Mouse (Mus musculus) right cerebral cortex, postnatal 10 days (tissue): ENCODE results near the gene Zbtb48.

Experiments
- DNase-seq, 2 experiments: peaks; one replicate each; pipeline ENCODE4 v3.0.0; 2021; ENCODE audit warnings: low spot score in 2 of 2

The Zbtb48 gene

GRCm38 (mm10) chr4:152001335-152001734 lies 26.1 kb downstream of the Zbtb48 start:
- DNase-seq: no peak

DNA sequence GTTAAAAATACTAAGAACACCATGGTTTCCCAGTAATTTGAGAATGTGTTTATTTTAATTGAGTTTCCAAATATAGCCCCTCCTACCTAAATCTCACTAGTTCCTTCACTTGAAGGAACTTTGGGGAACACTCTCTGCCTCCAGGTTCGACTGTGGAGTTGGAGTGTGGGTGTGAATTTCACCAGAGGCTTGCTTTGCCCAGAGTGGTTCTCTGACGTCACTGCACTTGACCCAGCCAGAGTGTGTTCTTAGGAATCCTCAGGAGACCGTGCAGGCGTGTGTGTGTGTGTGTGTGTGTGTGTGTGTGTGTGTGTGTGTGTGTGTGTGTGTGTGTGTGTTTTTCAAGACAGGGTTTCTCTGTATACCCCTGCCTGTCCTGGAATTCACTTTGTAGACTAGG lies 26.6 kb downstream of the Zbtb48 start:
- no peak for DNase-seq

- DNase-seq: no peak
Measured at GRCm38 (mm10) chr4:151999481-151999880, 28.0 kb downstream of the Zbtb48 start.

- DNase-seq: no peak
Measured at GRCm38 (mm10) chr4:151997701-151998100, 29.8 kb downstream of the Zbtb48 start.

GRCm38 (mm10) chr4:151996951-151997222 lies 30.6 kb downstream of the Zbtb48 start:
- no peak for DNase-seq

- peak; percentile 100 for DNase-seq
Measured at GRCm38 (mm10) chr4:151996173-151996950, 31.1 kb downstream of the Zbtb48 start, which contains the start of gene Phf13. Gene Phf13 (minus strand): TSS chr4:151996258.

DNA sequence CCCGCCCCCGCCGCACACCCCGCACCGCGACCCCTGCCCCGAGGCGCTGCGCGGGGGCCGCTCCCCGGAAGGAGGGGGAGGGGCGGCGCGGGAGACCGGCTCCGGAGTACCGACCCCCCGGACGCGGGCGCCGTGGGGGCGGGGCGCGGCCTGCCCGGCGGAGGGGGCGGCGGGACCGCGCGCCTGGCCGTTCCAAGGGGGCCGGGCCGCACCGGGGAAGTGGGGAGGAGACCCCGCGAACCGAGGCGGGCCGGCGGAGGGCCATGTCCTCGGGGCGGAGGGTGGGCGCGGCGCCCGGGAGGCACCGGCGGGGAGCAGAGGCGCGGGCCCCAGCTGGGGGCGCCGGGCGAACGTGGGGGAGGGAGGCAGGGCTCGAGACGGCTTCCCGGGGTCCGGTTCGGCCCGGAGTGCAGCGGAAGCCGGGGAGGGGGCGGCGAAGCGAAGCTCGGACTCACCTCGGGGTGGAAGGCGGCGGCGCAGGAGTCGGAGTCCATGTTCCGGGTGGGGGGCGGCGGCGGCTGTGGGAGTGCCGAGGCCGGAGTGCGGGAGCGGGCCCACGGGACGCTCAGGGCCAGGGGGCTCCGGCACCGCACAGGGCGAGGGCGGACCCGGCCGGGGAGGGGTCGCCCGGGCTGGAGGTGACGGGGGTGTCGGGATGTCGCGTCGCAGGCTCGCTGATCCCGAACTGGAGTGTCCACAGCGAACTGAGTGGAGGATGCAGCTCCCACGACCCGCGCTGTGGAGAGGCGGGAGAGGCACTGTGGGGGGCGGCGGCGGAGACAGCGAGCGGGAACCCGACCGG lies 31.9 kb downstream of the Zbtb48 start:
- peak; percentile 71 to 73 for DNase-seq

GRCm38 (mm10) chr4:151994228-151995171 lies 33.0 kb downstream of the Zbtb48 start:
- no peak for DNase-seq

DNA sequence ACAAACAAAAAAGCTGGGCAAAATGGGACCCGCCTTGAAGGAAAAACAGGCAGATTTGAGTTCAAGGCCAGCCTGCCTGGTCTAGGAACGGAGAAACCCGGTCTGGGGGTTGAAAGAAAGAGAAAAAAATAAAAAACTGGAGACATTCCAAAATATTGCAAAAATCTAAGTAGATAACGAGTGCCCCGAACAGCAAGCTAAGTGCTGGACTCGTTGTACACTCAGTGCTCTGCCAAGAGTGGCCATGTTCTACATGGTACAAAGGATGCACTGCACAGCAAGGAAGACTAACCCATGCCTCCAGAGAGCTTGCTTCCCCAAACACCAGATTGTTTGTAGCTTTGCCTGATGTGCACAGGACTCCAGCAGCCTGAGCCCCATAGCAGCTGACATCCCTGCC lies 34.4 kb downstream of the Zbtb48 start:
- no peak for DNase-seq

- no peak for DNase-seq
Measured at GRCm38 (mm10) chr4:151992091-151992490, 35.4 kb downstream of the Zbtb48 start.

GRCm38 (mm10) chr4:151989110-151989488 lies 38.4 kb downstream of the Zbtb48 start:
- no peak for DNase-seq

DNA sequence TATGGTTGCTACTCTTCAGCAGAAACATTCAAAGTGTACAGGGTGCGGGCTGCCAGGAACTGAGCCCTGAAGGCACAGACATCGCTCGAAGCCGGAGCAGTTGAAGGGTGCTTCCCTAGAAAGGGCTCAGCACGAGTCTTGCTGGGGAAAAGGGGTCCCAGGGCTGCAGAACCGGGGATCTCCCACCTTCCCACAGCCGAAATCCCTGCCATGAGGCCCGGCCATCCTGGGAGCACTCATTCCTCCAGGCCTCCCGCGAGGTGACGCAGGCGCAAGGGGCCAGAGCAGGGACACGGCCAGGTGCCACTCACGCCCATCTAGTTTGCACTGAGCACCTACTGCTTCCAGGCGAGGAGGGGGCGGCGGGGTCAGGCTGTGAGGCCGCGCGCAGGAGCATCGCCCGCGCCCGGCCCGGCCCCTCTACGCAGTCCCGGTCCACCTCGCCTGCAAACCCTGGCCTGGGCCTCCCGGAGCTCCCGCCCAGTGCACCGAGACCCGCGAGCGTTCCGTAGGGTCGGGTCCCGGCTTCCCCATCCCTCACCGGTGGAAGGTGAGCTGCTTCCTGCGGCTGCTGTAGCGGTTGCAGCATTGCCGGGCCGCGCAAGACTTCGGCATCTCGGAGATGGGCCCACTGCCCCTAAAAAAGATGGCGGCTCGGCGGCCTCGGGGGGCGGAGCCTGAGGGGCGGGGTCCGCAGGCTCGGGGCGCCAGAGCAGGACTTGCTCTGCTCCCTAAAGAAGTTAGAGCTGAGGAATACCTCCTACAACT lies 38.9 kb downstream of the Zbtb48 start, which contains the start of gene Thap3:
Thap3 (minus strand) TSS at position 656 of the 768 bp plus-strand sequence.
- DNase-seq: peak; percentile 85 to 87

DNA sequence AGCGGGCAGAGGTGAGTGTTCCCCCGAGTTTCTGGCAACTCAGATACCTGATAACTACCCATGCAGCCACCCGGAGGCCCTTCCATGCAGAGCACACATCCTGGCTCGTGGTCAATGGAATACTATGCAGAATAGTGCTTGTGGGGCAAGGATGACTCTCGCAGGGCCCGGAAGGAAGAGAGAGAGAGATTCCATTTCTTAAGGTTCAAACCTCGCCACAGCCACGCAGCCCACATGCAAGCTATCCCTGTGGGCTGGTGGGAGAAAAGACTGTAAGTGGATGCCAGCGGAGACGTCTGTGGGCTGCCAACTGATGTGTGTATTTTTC lies 39.5 kb downstream of the Zbtb48 start:
- DNase-seq: no peak

DNA sequence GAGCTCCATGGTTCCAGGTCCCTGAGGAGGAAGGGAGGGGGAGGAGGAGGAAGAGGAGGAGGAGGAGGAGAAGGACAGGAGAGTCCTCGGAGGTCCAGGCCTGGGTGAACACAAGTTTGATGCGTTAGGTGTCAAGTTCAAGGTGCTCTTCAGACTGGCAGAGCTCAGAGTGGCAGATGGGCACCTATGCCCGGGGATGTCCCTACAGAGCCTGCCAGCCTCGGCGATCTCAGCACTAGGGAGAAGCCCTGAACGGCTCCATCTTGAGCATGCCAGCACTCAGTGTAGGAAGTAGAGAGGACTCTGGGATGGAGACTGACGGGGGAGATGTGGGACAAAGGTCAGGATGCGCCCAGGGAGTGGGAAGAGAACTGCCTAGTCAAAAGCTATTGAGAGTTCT lies 40.8 kb downstream of the Zbtb48 start:
- DNase-seq: peak in 1 of 2 experiments; percentile 27

GRCm38 (mm10) chr4:151985886-151986285 lies 41.6 kb downstream of the Zbtb48 start:
- peak in 1 of 2 experiments; percentile 35 for DNase-seq

GRCm38 (mm10) chr4:151983560-151983959 lies 43.9 kb downstream of the Zbtb48 start:
- no peak for DNase-seq

DNA sequence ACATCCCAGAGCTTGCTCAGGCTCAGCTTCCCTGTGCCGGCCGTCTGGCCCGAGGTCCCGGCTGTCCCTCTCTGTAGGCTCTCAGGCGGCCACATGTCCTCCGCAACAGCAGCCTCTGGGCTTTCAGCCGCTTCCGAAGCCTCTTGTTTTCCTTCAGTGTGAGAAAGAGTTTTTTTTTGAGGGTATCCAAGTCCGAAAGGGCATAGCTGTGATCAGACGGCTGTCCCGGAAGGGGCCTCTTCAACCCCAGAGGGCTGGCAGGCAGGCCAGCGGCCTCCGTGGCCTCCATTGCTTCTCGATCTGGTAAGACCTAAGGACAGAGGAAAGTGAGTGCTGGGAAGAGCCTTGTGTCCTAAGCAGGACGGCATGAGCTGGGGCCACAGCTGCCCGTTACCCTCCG lies 44.4 kb downstream of the Zbtb48 start:
- no peak for DNase-seq

DNA sequence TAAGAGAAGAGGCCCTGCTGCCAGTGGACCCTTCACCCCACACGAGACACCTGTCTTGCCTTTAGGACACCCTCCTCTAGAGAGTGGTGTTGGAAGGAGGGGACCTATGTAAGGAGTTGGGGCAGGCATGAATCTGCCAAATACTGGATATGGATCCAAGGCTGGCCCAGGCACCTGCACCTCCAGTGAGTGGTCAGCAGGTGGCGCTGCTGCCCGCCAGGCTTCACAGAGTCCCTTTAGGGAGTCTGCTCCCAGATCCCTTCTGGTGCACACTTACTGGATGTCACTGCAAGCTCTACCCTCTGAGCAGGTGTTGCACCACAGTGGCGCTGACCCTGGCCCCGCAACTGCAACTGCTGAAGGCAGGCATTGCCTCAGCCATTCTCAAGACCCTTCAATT lies 46.1 kb downstream of the Zbtb48 start:
- DNase-seq: peak; percentile 88 to 89

- no peak for DNase-seq
Measured at GRCm38 (mm10) chr4:151980699-151981098, 46.8 kb downstream of the Zbtb48 start.

DNA sequence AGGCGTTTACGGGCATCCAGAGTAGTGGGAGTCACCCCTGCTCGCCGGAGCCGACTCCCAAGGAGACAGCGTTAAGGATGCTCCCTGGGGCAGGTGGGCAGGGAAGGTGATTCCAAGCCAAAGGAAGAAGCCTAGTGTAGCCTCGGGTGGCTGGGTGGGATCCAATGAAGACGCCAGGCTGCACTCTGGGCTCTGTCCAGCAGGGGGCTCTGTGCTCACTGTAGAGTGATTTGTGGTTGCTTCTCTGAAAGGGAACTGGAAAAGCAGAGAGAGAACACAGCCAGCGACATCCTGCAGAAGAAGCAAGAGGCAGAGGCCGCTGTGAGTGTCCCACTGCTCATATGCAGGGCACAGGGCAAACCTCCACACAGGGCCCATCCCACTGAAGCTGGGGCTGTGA lies 49.7 kb downstream of the Zbtb48 start:
- DNase-seq: peak; percentile 90 to 92

- no peak for DNase-seq
Measured at GRCm38 (mm10) chr4:151975441-151975840, 52.0 kb downstream of the Zbtb48 start.
